19 mouse cellular contexts compared by ENCODE assay signal in the genomic region with DNA sequence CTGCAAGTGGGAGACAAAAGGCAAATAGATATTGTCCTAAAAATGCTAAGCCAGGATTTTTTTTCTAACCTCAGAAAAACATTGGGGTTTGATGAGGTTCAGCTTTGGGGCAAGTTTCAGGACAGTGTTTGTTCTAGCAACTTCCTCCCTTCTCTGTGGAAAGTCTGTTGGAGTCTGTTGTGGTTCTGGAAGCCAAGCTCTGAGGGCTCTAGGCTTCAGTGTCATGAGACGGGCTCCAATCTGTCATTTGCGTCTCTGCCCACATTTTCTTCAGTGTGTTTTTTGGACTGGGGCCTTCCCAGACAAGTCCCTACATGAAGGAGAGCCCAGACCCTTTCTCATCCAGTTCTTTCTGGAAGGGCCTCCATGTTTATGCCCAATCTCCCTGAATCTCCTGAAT.
"Had no signal": no experiment of that assay in that cellular context is flagged by ENCODE, and none has a peak within 500 bp of the region (broad histone marks: within the 10 kb centered on the region; RNA-seq: fewer than 3 reads in every experiment).

No protein-coding gene starts in this region.

- H3K27ac ChIP-seq: limb, embryonic 10.5 days; limb, embryonic 13.5 days; liver, embryonic 12.5 days; liver, embryonic 15.5 days; lung, embryonic 15.5 days; macrophage; midbrain, embryonic 13.5 days; neural tube, embryonic 13.5 days had no signal

- ATAC-seq: liver, embryonic 12.5 days; midbrain, embryonic 13.5 days; midbrain, embryonic 16.5 days had no signal

- H3K4me2 ChIP-seq: limb, embryonic 13.5 days; liver, embryonic 12.5 days; liver, embryonic 15.5 days; lung, embryonic 15.5 days; midbrain, embryonic 13.5 days; neural tube, embryonic 13.5 days had no signal

- H3K4me3 ChIP-seq: limb, embryonic 10.5 days; limb, embryonic 13.5 days; liver, embryonic 12.5 days; liver, embryonic 15.5 days; lung, embryonic 15.5 days; midbrain, embryonic 13.5 days; myocyte; neural tube, embryonic 13.5 days had no signal

- DNase-seq: kidney, adult 9 months; kidney, postnatal 14 days; kidney, postnatal 4 days; liver; lung, adult 18-20 months; lung, postnatal 14 days; right cerebral cortex, postnatal 25 days; thymus, adult 18-20 months; thymus, postnatal 36 days had no signal

- H3K9me3 ChIP-seq: limb, embryonic 10.5 days; limb, embryonic 13.5 days; liver, embryonic 12.5 days; liver, embryonic 15.5 days; lung, embryonic 15.5 days; midbrain, embryonic 13.5 days; neural tube, embryonic 13.5 days had no signal

- H3K27me3 ChIP-seq: limb, embryonic 13.5 days; liver, embryonic 12.5 days; liver, embryonic 15.5 days; lung, embryonic 15.5 days; midbrain, embryonic 13.5 days; neural tube, embryonic 13.5 days had no signal

- H3K36me3 ChIP-seq: limb, embryonic 10.5 days; limb, embryonic 13.5 days; liver, embryonic 12.5 days; liver, embryonic 15.5 days; lung, embryonic 15.5 days; midbrain, embryonic 13.5 days; neural tube, embryonic 13.5 days had no signal

- H3K9ac ChIP-seq: limb, embryonic 13.5 days; liver, embryonic 12.5 days; liver, embryonic 15.5 days; lung, embryonic 15.5 days; midbrain, embryonic 13.5 days; neural tube, embryonic 13.5 days had no signal

- H3K4me1 ChIP-seq: liver, embryonic 12.5 days; liver, embryonic 15.5 days had no signal
